Comparison of ENCODE assay signal across 8 mouse cellular contexts in the genomic region with DNA sequence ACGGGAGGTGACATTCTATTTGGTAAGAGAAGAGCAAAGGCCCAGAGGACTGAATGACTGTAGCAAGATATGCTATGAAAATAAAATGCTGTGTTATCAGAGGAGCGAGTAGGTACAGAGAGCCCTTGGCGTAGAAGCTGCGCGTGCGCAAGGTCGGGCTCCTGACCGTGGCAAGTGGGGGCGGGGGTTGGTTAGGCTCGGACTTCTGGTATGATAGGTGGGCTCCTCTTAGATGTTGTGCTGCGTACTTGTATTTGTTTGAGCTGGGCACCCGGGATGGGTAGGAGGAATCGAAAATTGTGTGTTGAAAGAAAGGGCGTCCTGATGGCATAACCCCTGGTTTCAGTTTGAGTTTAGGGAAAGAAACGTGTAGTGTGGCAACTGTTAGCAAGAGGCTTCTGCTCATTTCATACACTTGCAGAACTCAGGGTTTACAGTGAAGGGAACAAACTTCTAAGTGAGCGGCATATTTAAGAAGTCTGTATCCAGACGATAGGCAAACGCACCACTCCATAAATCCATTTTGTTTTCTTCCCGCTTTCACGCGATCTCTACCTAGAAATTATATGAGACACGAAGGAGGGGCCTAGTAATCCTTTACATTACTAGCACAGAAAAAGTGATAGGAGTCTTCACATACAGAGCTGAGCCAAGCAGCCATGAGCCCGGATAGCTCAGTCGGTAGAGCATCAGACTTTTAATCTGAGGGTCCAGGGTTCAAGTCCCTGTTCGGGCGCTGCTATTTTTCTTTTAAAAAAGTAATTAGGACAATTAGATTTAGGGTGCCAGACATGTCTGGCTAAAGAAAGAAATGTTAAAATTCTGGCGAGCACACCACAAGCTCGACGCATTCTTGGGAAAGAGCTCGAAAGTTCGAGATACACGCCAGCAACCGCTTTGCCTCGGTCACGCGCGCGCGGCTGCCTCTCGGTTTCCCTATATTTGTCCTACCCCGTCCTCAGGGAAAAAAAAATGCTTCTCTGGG. TPM values are rescaled to one million over a fixed set of nuclear protein-coding genes. Genes with fewer than 3 reads are reported as not detected.
DNase-seq lines count a peak whose midpoint lies in the region; ATAC-seq and TF ChIP-seq lines count a peak whose summit lies in the region.

No protein-coding gene starts in this region.

- no peak; the same call in 1 of the 2 replicates for TF ChIP-seq EP300 in liver, postnatal 0 days (IDR thresholded peaks at IDR 0.05; ENCODE audit: low read depth)

- ATAC-seq in forebrain, embryonic 14.5 days: peak; percentile 78
- peak; percentile 65 for ATAC-seq in liver, postnatal 0 days
- peak; percentile 87 for ATAC-seq in neural tube, embryonic 13.5 days (ENCODE audit: low read depth)

- peak overlapping the region; percentile 79 for H3K4me3 ChIP-seq in E14TG2a.4 (replicated peaks; ENCODE audit: low read length)
- H3K4me3 ChIP-seq in forebrain, embryonic 14.5 days (ENCODE audit: low read depth, low read length): peak overlapping the region; percentile 57
- H3K4me3 ChIP-seq in liver, postnatal 0 days (ENCODE audit: low read depth, low read length): peak overlapping the region; percentile 65
- H3K4me3 ChIP-seq in neural tube, embryonic 13.5 days: peak overlapping the region; percentile 62

- H3K9ac ChIP-seq in forebrain, embryonic 14.5 days (ENCODE audit: low read length): peak overlapping the region; percentile 55
- peak overlapping the region; percentile 62 for H3K9ac ChIP-seq in liver, postnatal 0 days (replicated peaks)
- H3K9ac ChIP-seq in neural tube, embryonic 13.5 days: peak overlapping the region; percentile 67

- peak overlapping the region; percentile 50 for H3K4me2 ChIP-seq in forebrain, embryonic 14.5 days (ENCODE audit: low read length)
- H3K4me2 ChIP-seq in liver, postnatal 0 days (ENCODE audit: low read depth, low read length): peak overlapping the region; percentile 77
- H3K4me2 ChIP-seq in neural tube, embryonic 13.5 days: peak overlapping the region; percentile 57

- peak overlapping the region; percentile 23 for H3K27ac ChIP-seq in forebrain, embryonic 14.5 days (ENCODE audit: low read depth, low read length)
- peak overlapping the region; percentile 77 for H3K27ac ChIP-seq in liver, postnatal 0 days (ENCODE audit: low read depth)
- H3K27ac ChIP-seq in neural tube, embryonic 13.5 days (replicated peaks): peak overlapping the region; percentile 77

- H3K9me3 ChIP-seq in E14TG2a.4 (ENCODE audit: low read length): no peaks in the 10 kb centered on the region
- H3K9me3 ChIP-seq in forebrain, embryonic 14.5 days (replicated peaks; ENCODE audit: control insufficient read depth, low read length): no peaks in the 10 kb centered on the region
- no peaks in the 10 kb centered on the region for H3K9me3 ChIP-seq in liver, postnatal 0 days (ENCODE audit: low read length)
- no peaks in the 10 kb centered on the region for H3K9me3 ChIP-seq in neural tube, embryonic 13.5 days

- peak; percentile 85 for DNase-seq in cerebellum, adult 11 months
- DNase-seq in forebrain, embryonic 14.5 days (ENCODE audit: low spot score): peak; percentile 96
- DNase-seq in heart, postnatal 14 days: peak; percentile 82 to 86
- peak; percentile 89 for DNase-seq in layer of hippocampus, adult 11-12 months (ENCODE audit: low spot score)
- DNase-seq in liver, postnatal 0 days: peak; percentile 90
- DNase-seq in telencephalon, adult 2 months (ENCODE audit: low read depth, low spot score): peak; percentile 80

- no peaks in the 10 kb centered on the region for H3K36me3 ChIP-seq in E14TG2a.4 (ENCODE audit: insufficient read depth, low read length)
- no peaks in the 10 kb centered on the region for H3K36me3 ChIP-seq in forebrain, embryonic 14.5 days (ENCODE audit: control insufficient read depth, insufficient read depth, low read length)
- H3K36me3 ChIP-seq in liver, postnatal 0 days (replicated peaks; ENCODE audit: insufficient read depth, low read length): no peaks in the 10 kb centered on the region
- H3K36me3 ChIP-seq in neural tube, embryonic 13.5 days: no peaks in the 10 kb centered on the region

- TF ChIP-seq CTCF in E14TG2a.4 (conservative IDR thresholded peaks at IDR 0.05; ENCODE audit: low read length): no peak
- no peak for TF ChIP-seq CTCF in liver, postnatal 0 days (IDR thresholded peaks at IDR 0.05; ENCODE audit: low read depth)

- H3K4me1 ChIP-seq in E14TG2a.4 (replicated peaks; ENCODE audit: low read depth, low read length): peaks cover 53% of the 10 kb centered on the region
- H3K4me1 ChIP-seq in forebrain, embryonic 14.5 days (ENCODE audit: control insufficient read depth, insufficient read depth, low read length): peaks cover 8% of the 10 kb centered on the region; the same call in 1 of the 2 replicates
- peaks cover 16% of the 10 kb centered on the region for H3K4me1 ChIP-seq in liver, postnatal 0 days (ENCODE audit: insufficient read depth)
- peaks cover 25% of the 10 kb centered on the region for H3K4me1 ChIP-seq in neural tube, embryonic 13.5 days (replicated peaks)

- peaks cover 2% of the 10 kb centered on the region; the same call in 1 of the 2 replicates for H3K27me3 ChIP-seq in E14TG2a.4 (ENCODE audit: insufficient read depth, low read length)
- no peaks in the 10 kb centered on the region for H3K27me3 ChIP-seq in forebrain, embryonic 14.5 days (replicated peaks; ENCODE audit: control insufficient read depth, insufficient read depth, low read length)
- H3K27me3 ChIP-seq in liver, postnatal 0 days (ENCODE audit: insufficient read depth, low read length): no peaks in the 10 kb centered on the region
- H3K27me3 ChIP-seq in neural tube, embryonic 13.5 days: no peaks in the 10 kb centered on the region

- intact Hi-C loops in heart, postnatal 14 days (cut with DNase I): loop anchor here (5.0 kb wide), 2 partner anchors 93 to 188 kb away; partner anchors contain the start of genes Patl1 and Stx3

- WGBS in forebrain, embryonic 14.5 days: under 1% methylated on average over 41 of the region's 41 CpGs
- WGBS in liver, postnatal 0 days (ENCODE audit: insufficient replicate concordance): under 1% methylated on average over 41 of the region's 41 CpGs
- under 1% methylated on average over 41 of the region's 41 CpGs for WGBS in neural tube, embryonic 13.5 days

RNA-seq across cellular contexts. Expression of gene Olfr1423, which starts 35.4 kb away (rescaled TPM):
- polyA plus RNA-seq in forebrain, embryonic 14.5 days (2014; fragmentation: Nextera tagmentation; extraction: Ambion mirVana): not detected in 2 replicates
- not detected for total RNA-seq in heart, postnatal 14 days (2021)
- polyA plus RNA-seq in liver, postnatal 0 days (2015; fragmentation: Nextera tagmentation; extraction: Ambion mirVana): not detected in 2 replicates
- polyA plus RNA-seq in neural tube, embryonic 13.5 days (2015; fragmentation: Nextera tagmentation; extraction: Ambion mirVana): not detected in 2 replicates

RNA-seq across cellular contexts. Expression of gene Osbp, which starts 39.9 kb away (rescaled TPM):
- 7.2 and 7.4 TPM in 2 replicates for polyA plus RNA-seq in forebrain, embryonic 14.5 days (2014; fragmentation: Nextera tagmentation; extraction: Ambion mirVana)
- total RNA-seq in heart, postnatal 14 days (2021): 10 to 100 TPM; 81.3 to 85.1 TPM
- polyA plus RNA-seq in liver, postnatal 0 days (2015; fragmentation: Nextera tagmentation; extraction: Ambion mirVana): 2.6 and 2.7 TPM in 2 replicates
- 4.5 and 4.7 TPM in 2 replicates for polyA plus RNA-seq in neural tube, embryonic 13.5 days (2015; fragmentation: Nextera tagmentation; extraction: Ambion mirVana)

RNA-seq across cellular contexts. Expression of gene Olfr1424, which starts 56.8 kb away (rescaled TPM):
- polyA plus RNA-seq in forebrain, embryonic 14.5 days (2014; fragmentation: Nextera tagmentation; extraction: Ambion mirVana): not detected in 2 replicates
- not detected for total RNA-seq in heart, postnatal 14 days (2021)
- polyA plus RNA-seq in liver, postnatal 0 days (2015; fragmentation: Nextera tagmentation; extraction: Ambion mirVana): not detected in 2 replicates
- polyA plus RNA-seq in neural tube, embryonic 13.5 days (2015; fragmentation: Nextera tagmentation; extraction: Ambion mirVana): not detected in 2 replicates

Comparison
In these comparisons a context has a peak if more than half of its experiments do, and no peak if none do; other contexts are left out.
1. Peak in every context shown above with its lines: DNase-seq, ATAC-seq, H3K4me3 ChIP-seq and H3K27ac ChIP-seq.
2. H3K27ac ChIP-seq: peak in every context shown above with its lines; median percentile 77 in liver, postnatal 0 days; 77 in neural tube, embryonic 13.5 days; 23 in forebrain, embryonic 14.5 days.